Mouse (Mus musculus) lung, adult 2 months (tissue): ENCODE measurements at regions not wholly inside any gene's neighbourhood (a gene's known extent, or its start where the extent isn't known, plus 50 kb on each side); places are given as distances from the start of the nearest gene placed in this dataset.

ENCODE experiments used
- CTCF ChIP-seq: fragments of 200-500 bp; IDR thresholded peaks from 2 replicates; pipeline ENCODE4 v1.5.1; 2011; ENCODE audit warnings: mild to moderate bottlenecking, low read length, control low read depth; ENCODE audit not compliant: insufficient read depth
- POLR2A ChIP-seq: fragments of 200-500 bp; IDR thresholded peaks from 2 replicates; pipeline ENCODE4 v1.6.1; 2011; ENCODE audit warnings: low read depth, mild to moderate bottlenecking, control low read depth, low read length, borderline replicate concordance; ENCODE audit errors: extremely low read depth

GRCm38 (mm10) chr7:70952318-70952959, 398.8 kb downstream of the Gm10295 start:
- TF ChIP-seq POLR2A (no peak), CTCF (no peak)
